Mouse (Mus musculus) G1E (cell line): Measurements from ENCODE around the gene Wdr54.

ENCODE experiments used
- CTCF ChIP-seq: IDR thresholded peaks from 2 replicates; pipeline ENCODE4 v1.5.1; 2012; ENCODE audit warnings: low read depth, low read length, inconsistent platforms, mixed read lengths
- GATA1 ChIP-seq: IDR thresholded peaks from 2 replicates; pipeline ENCODE4 v1.6.1; 2012; ENCODE audit warnings: borderline replicate concordance, low read length, inconsistent platforms, mixed read lengths
- GATA2 ChIP-seq: IDR thresholded peaks from 2 replicates; pipeline ENCODE4 v1.6.1; 2012; ENCODE audit warnings: low read depth, low read length, inconsistent platforms, borderline replicate concordance
- POLR2AphosphoS5 ChIP-seq: IDR thresholded peaks from 2 replicates; pipeline ENCODE4 v1.6.1; 2012; ENCODE audit warnings: low read depth, low read length, inconsistent platforms; ENCODE audit not compliant: insufficient replicate concordance
- TAL1 ChIP-seq: conservative IDR thresholded peaks from 2 replicates; pipeline ENCODE4 v1.6.1; 2012; ENCODE audit warnings: low read depth, low read length, inconsistent platforms, mixed read lengths

DNA sequence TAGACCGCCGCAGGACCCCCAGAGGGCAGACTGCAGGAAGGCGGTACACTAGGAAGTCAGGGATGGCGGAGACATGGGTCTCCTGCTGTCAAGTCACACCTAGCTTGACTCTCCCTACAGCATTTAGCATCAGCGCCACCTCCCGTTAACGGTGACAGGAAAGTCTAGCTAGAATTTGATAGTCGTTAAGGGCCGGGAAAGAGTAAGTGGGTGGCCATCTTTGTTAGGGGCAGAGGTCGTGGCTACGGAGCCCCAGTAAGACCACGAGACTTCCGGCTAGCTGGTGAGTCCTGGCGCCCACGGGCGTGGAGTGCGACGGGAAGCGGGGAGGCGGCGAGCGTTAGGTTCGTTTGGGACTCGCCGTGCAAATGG is 54.9 kb downstream of the Wdr54 start, which contains the start of the genes Ccdc142 and Gm42688:
- no peak for TF ChIP-seq CTCF
- TF ChIP-seq TAL1 = no peak
- TF ChIP-seq GATA1 = no peak
- no peak for TF ChIP-seq POLR2AphosphoS5
- no peak for TF ChIP-seq GATA2
